Mouse (Mus musculus) kidney, postnatal 4 days (tissue): Measurements from ENCODE around the gene Mex3b.

Experiments used
- DNase-seq, 2 experiments: peaks; one replicate each; pipeline ENCODE4 v3.0.0; 2021; ENCODE audit warnings: mixed read lengths in 2 of 2

Gene Mex3b

GRCm38 (mm10) chr7:82866486-82867270 lies 455 bp upstream of the Mex3b start:
- peak; percentile 96 to 97 for DNase-seq

- peak; percentile 68 to 75 for DNase-seq
Measured at GRCm38 (mm10) chr7:82868309-82869230, 1.4 kb downstream of the Mex3b start.

- peak; percentile 70 to 79 for DNase-seq
Measured at GRCm38 (mm10) chr7:82869231-82870147, 2.4 kb downstream of the Mex3b start.

GRCm38 (mm10) chr7:82870148-82870513 lies 3.0 kb downstream of the Mex3b start:
- DNase-seq = no peak

GRCm38 (mm10) chr7:82876551-82876950 lies 9.4 kb downstream of the Mex3b start:
- DNase-seq = no peak

- DNase-seq = no peak
Measured at GRCm38 (mm10) chr7:82880016-82880415, 12.9 kb downstream of the Mex3b start.

- no peak for DNase-seq
Measured at GRCm38 (mm10) chr7:82880700-82881099, 13.6 kb downstream of the Mex3b start.

GRCm38 (mm10) chr7:82890317-82890850 lies 23.3 kb downstream of the Mex3b start:
- no peak for DNase-seq

- DNase-seq = no peak
Measured at GRCm38 (mm10) chr7:82890875-82891515, 23.9 kb downstream of the Mex3b start.

- no peak for DNase-seq
Measured at GRCm38 (mm10) chr7:82894366-82894765, 27.2 kb downstream of the Mex3b start.

GRCm38 (mm10) chr7:82895606-82896005 lies 28.5 kb downstream of the Mex3b start:
- peak; percentile 23 to 57 for DNase-seq

- no peak for DNase-seq
Measured at GRCm38 (mm10) chr7:82896750-82897149, 29.6 kb downstream of the Mex3b start.

- DNase-seq = peak in 1 of 2 experiments; percentile 3
Measured at GRCm38 (mm10) chr7:82899459-82900297, 32.5 kb downstream of the Mex3b start.

- DNase-seq = peak in 1 of 2 experiments; percentile 31
Measured at GRCm38 (mm10) chr7:82903006-82903405, 35.9 kb downstream of the Mex3b start.

- peak in 1 of 2 experiments; percentile 32 for DNase-seq
Measured at GRCm38 (mm10) chr7:82905527-82905926, 38.4 kb downstream of the Mex3b start.

- no peak for DNase-seq
Measured at GRCm38 (mm10) chr7:82907081-82907480, 39.9 kb downstream of the Mex3b start.

- no peak for DNase-seq
Measured at GRCm38 (mm10) chr7:82910536-82911384, 43.6 kb downstream of the Mex3b start.

GRCm38 (mm10) chr7:82911501-82911900 lies 44.4 kb downstream of the Mex3b start:
- DNase-seq = no peak

GRCm38 (mm10) chr7:82914297-82914696 lies 47.2 kb downstream of the Mex3b start:
- no peak for DNase-seq
